Mouse (Mus musculus) adrenal gland, postnatal 0 days (tissue): ENCODE results near the gene Mmp11. TPM values are rescaled to one million over a fixed set of nuclear protein-coding genes. Genes with fewer than 3 reads are reported as not detected.

Source experiments
- polyA plus RNA-seq: library from polyadenylated mRNA; unstranded; fragments of >200 nt; fragmentation: Nextera tagmentation; extraction: Ambion mirVana; gene quantifications from 2 replicates; pipeline ENCODE4 v1.2.1, GENCODE M21; 2015

The Mmp11 gene
- 15.1 and 23.4 TPM in 2 replicates for polyA plus RNA-seq

GRCm38 (mm10) chr10:75935680-75936541 is at the start of gene Mmp11:
Gene Mmp11 (minus strand): TSS chr10:75936496.

GRCm38 (mm10) chr10:75954381-75954811 is 18.1 kb upstream of the Mmp11 start, which contains the start of gene Gm5134:
Gene Gm5134 (plus strand): TSS chr10:75954514.

GRCm38 (mm10) chr10:75942736-75943477 is 6.6 kb upstream of the Mmp11 start, which contains the start of gene Vpreb3:
Gene Vpreb3 (plus strand): TSS chr10:75943057.

GRCm38 (mm10) chr10:75940520-75940919 is 4.2 kb upstream of the Mmp11 start, which contains the start of gene Gm867:
Gene Gm867 (minus strand): TSS chr10:75940672.

GRCm38 (mm10) chr10:75932891-75933290 is 3.4 kb downstream of the Mmp11 start, which contains the start of gene Chchd10:
Gene Chchd10 (plus strand): TSS chr10:75933130.

GRCm38 (mm10) chr10:75921026-75921725 is 15.1 kb downstream of the Mmp11 start, which contains the start of gene Smarcb1:
Gene Smarcb1 (minus strand): TSS chr10:75921617.

GRCm38 (mm10) chr10:75893089-75893750 is 43.1 kb downstream of the Mmp11 start, which contains the start of gene Derl3:
Gene Derl3 (plus strand): TSS chr10:75893413.

Other genes with a start within 250 kb of the Mmp11 start
- 21.4 and 25.9 TPM in 2 replicates for gene Cabin1, start 172.2 kb downstream of the Mmp11 start, polyA plus RNA-seq
- gene Ddt, start 163.1 kb downstream of the Mmp11 start, polyA plus RNA-seq, result 81.4 and 106 TPM in 2 replicates
- 0.22 TPM in 1 of 2 replicates, not detected in the other for gene Gm20441, start 155.5 kb downstream of the Mmp11 start, polyA plus RNA-seq
- gene Gstt3, start 155.1 kb downstream of the Mmp11 start, polyA plus RNA-seq, result 12.6 and 16.8 TPM in 2 replicates
- gene Gstt1, start 137.9 kb downstream of the Mmp11 start, polyA plus RNA-seq, result 18.9 and 26.1 TPM in 2 replicates
- not detected in 2 replicates for gene Gstt4, start 114.0 kb downstream of the Mmp11 start, polyA plus RNA-seq
- gene Gstt2, start 99.1 kb downstream of the Mmp11 start, polyA plus RNA-seq, result 39.0 and 42.7 TPM in 2 replicates
- gene Mif, start 76.3 kb downstream of the Mmp11 start, polyA plus RNA-seq, result 540 and 846 TPM in 2 replicates
- gene Derl3, start 43.1 kb downstream of the Mmp11 start, polyA plus RNA-seq, result 0.32 and 3.0 TPM in 2 replicates
- 75.4 and 89.9 TPM in 2 replicates for gene Smarcb1, start 14.9 kb downstream of the Mmp11 start, polyA plus RNA-seq
- gene Chchd10, start 3.4 kb downstream of the Mmp11 start, polyA plus RNA-seq, result 128 and 210 TPM in 2 replicates
- 0.62 and 0.66 TPM in 2 replicates for gene Gm867, start 4.2 kb upstream of the Mmp11 start, polyA plus RNA-seq
- 2.9 and 4.8 TPM in 2 replicates for gene Vpreb3, start 6.6 kb upstream of the Mmp11 start, polyA plus RNA-seq
- gene Gm5134, start 18.0 kb upstream of the Mmp11 start, polyA plus RNA-seq, result 0.06 and 0.17 TPM in 2 replicates
- 7.1 and 8.8 TPM in 2 replicates for gene Zfp280b, start 96.2 kb upstream of the Mmp11 start, polyA plus RNA-seq
- 0.06 TPM in 1 of 2 replicates, not detected in the other for gene Slc5a4b, start 174.5 kb upstream of the Mmp11 start, polyA plus RNA-seq
- gene Slc5a4a, start 211.0 kb upstream of the Mmp11 start, polyA plus RNA-seq, result not detected in 2 replicates